Mouse (Mus musculus): ENCODE measurements around the gene Ezr. TPM values are rescaled to one million over a fixed set of nuclear protein-coding genes. Genes with fewer than 3 reads are reported as not detected.
A peak's percentile ranks its signal among the peaks of the same experiment; 100 is the strongest.

Gene Ezr
- polyA plus RNA-seq, 1 experiment from 2014 or later = 166 TPM

DNA sequence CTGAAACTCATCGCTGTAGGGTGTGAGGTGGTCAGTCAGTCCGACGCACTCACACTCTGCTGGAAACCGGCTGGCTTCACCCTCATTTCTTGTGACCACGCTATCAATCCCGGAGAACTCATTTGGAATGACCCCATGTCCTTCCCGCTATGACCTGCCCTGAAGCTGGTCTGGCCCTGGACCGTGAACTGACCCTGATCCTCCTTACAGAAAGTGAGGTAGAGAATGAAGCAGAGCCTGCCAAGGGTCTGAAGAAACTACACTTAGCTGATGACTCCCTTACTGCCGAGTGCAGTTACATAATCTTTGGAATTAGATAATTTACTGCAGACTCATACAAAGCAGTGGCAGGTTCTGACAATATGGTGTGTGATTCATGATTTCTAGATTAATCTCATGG is 27.4 kb downstream of the Ezr start:
- Histone ChIP-seq H3K36me3 (ENCODE audit: control insufficient read depth, insufficient read depth) (peaks cover 25% of the 10 kb centered on the region), H3K9ac (ENCODE audit: low read length) (no peak overlapping the region), H3K27ac (ENCODE audit: low read length) (no peak overlapping the region), H3K4me1 (ENCODE audit: control insufficient read depth, insufficient read depth, low read length) (peaks cover 23% of the 10 kb centered on the region), H3K4me3 (ENCODE audit: low read length) (no peak overlapping the region), H3K27me3 (ENCODE audit: control insufficient read depth, insufficient read depth, low read length) (no peaks in the 10 kb centered on the region), H3K9me3 (replicated peaks; ENCODE audit: control insufficient read depth, low read length) (no peaks in the 10 kb centered on the region), H3K4me2 (ENCODE audit: low read depth, low read length) (no peak overlapping the region)
- WGBS = 81% methylated on average over 9 of the region's 9 CpGs
- ATAC-seq (replicated peaks; ENCODE audit: extremely low read depth, insufficient read depth, low FRiP score) = no peak

GRCm38 (mm10) chr17:6752375-6752774 is 30.2 kb downstream of the Ezr start:
- peaks cover 15% of the 10 kb centered on the region for H3K36me3 ChIP-seq (ENCODE audit: control insufficient read depth, insufficient read depth)
- H3K27ac ChIP-seq (ENCODE audit: low read length) = peak overlapping the region; percentile 5
- peaks cover 37% of the 10 kb centered on the region for H3K4me1 ChIP-seq (ENCODE audit: control insufficient read depth, insufficient read depth, low read length)
- no peak overlapping the region for H3K9ac ChIP-seq (ENCODE audit: low read length)
- no peak overlapping the region for H3K4me2 ChIP-seq (ENCODE audit: low read depth, low read length)
- ATAC-seq (replicated peaks; ENCODE audit: extremely low read depth, insufficient read depth, low FRiP score) = no peak
- H3K4me3 ChIP-seq (ENCODE audit: low read length) = no peak overlapping the region
- no peaks in the 10 kb centered on the region for H3K27me3 ChIP-seq (ENCODE audit: control insufficient read depth, insufficient read depth, low read length)
- WGBS = 44% methylated on average over 7 of the region's 7 CpGs
- no peaks in the 10 kb centered on the region for H3K9me3 ChIP-seq (replicated peaks; ENCODE audit: control insufficient read depth, low read length)

DNA sequence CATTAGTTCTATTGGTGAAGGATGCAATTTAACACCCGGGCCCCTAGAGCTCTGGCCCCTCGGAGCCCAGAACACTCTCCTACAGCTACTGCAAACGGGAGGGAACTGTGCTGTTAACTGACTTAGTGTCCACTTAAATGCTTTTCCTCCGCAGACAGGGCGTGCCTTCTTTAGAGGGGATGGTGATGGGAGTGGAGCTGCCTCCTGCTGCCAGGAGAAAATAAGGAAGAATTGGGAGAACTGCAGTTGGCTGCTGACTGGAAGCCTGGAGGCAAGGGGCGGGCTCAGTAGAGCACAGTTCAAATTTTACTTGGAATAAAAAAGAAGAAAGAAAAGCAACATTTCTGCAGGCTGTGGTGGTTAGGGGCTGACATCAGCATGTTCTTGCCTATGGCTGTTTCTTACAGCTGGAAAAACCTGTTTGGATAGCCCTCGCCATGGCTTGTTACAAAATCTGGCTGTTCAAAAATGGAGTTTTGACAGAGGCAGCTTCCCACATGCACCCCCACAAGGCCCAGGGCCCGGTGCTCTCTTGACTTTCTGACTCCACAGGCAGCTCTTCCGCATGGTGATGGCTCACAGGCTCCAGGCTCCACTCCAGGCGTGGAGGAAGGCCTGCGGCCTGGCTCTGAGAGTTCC is 31.2 kb downstream of the Ezr start:
- no peak overlapping the region for H3K4me3 ChIP-seq (ENCODE audit: low read length)
- peak overlapping the region; percentile 5 for H3K27ac ChIP-seq (ENCODE audit: low read length)
- H3K4me2 ChIP-seq (ENCODE audit: low read depth, low read length) = no peak overlapping the region
- no peaks in the 10 kb centered on the region for H3K27me3 ChIP-seq (ENCODE audit: control insufficient read depth, insufficient read depth, low read length)
- H3K9me3 ChIP-seq (replicated peaks; ENCODE audit: control insufficient read depth, low read length) = no peaks in the 10 kb centered on the region
- H3K9ac ChIP-seq (ENCODE audit: low read length) = no peak overlapping the region
- ATAC-seq (replicated peaks; ENCODE audit: extremely low read depth, insufficient read depth, low FRiP score) = no peak
- 63% methylated on average over 11 of the region's 11 CpGs for WGBS
- peaks cover 47% of the 10 kb centered on the region for H3K4me1 ChIP-seq (ENCODE audit: control insufficient read depth, insufficient read depth, low read length)
- H3K36me3 ChIP-seq (ENCODE audit: control insufficient read depth, insufficient read depth) = peaks cover 22% of the 10 kb centered on the region

- Histone ChIP-seq H3K9me3 (replicated peaks; ENCODE audit: control insufficient read depth, low read length) (no peaks in the 10 kb centered on the region), H3K9ac (ENCODE audit: low read length) (peak overlapping the region; percentile 49), H3K27me3 (ENCODE audit: control insufficient read depth, insufficient read depth, low read length) (no peaks in the 10 kb centered on the region), H3K27ac (ENCODE audit: low read length) (peak overlapping the region; percentile 95), H3K4me1 (ENCODE audit: control insufficient read depth, insufficient read depth, low read length) (peaks cover 59% of the 10 kb centered on the region), H3K4me2 (ENCODE audit: low read depth, low read length) (peak overlapping the region; percentile 4; the same call in 1 of the 2 replicates), H3K36me3 (ENCODE audit: control insufficient read depth, insufficient read depth) (peaks cover 35% of the 10 kb centered on the region), H3K4me3 (ENCODE audit: low read length) (no peak overlapping the region)
- 31% methylated on average over 17 of the region's 17 CpGs for WGBS
- ATAC-seq (replicated peaks; ENCODE audit: extremely low read depth, insufficient read depth, low FRiP score) = peak; percentile 15
Observed at GRCm38 (mm10) chr17:6748779-6749464, 33.7 kb downstream of the Ezr start.

- H3K36me3 ChIP-seq (ENCODE audit: control insufficient read depth, insufficient read depth) = peaks cover 31% of the 10 kb centered on the region
- H3K4me2 ChIP-seq (ENCODE audit: low read depth, low read length) = no peak overlapping the region
- peak; percentile 85 for ATAC-seq (replicated peaks; ENCODE audit: extremely low read depth, insufficient read depth, low FRiP score)
- peaks cover 71% of the 10 kb centered on the region for H3K4me1 ChIP-seq (ENCODE audit: control insufficient read depth, insufficient read depth, low read length)
- 30% methylated on average over 7 of the region's 7 CpGs for WGBS
- peak overlapping the region; percentile 95 for H3K27ac ChIP-seq (ENCODE audit: low read length)
- no peak overlapping the region for H3K4me3 ChIP-seq (ENCODE audit: low read length)
- H3K27me3 ChIP-seq (ENCODE audit: control insufficient read depth, insufficient read depth, low read length) = no peaks in the 10 kb centered on the region
- no peaks in the 10 kb centered on the region for H3K9me3 ChIP-seq (replicated peaks; ENCODE audit: control insufficient read depth, low read length)
- peak overlapping the region; percentile 52; the same call in 1 of the 2 replicates for H3K9ac ChIP-seq (ENCODE audit: low read length)
Observed at GRCm38 (mm10) chr17:6747478-6747877, 35.1 kb downstream of the Ezr start.

GRCm38 (mm10) chr17:6746452-6747231 is 35.9 kb downstream of the Ezr start:
- Histone ChIP-seq H3K4me2 (ENCODE audit: low read depth, low read length) (no peak overlapping the region), H3K9me3 (replicated peaks; ENCODE audit: control insufficient read depth, low read length) (no peaks in the 10 kb centered on the region), H3K27me3 (ENCODE audit: control insufficient read depth, insufficient read depth, low read length) (no peaks in the 10 kb centered on the region), H3K9ac (ENCODE audit: low read length) (no peak overlapping the region), H3K36me3 (ENCODE audit: control insufficient read depth, insufficient read depth) (peaks cover 33% of the 10 kb centered on the region), H3K4me1 (ENCODE audit: control insufficient read depth, insufficient read depth, low read length) (peaks cover 71% of the 10 kb centered on the region), H3K4me3 (ENCODE audit: low read length) (no peak overlapping the region), H3K27ac (ENCODE audit: low read length) (peak overlapping the region; percentile 95)
- no peak for ATAC-seq (replicated peaks; ENCODE audit: extremely low read depth, insufficient read depth, low FRiP score)
- 67% methylated on average over 9 of the region's 9 CpGs for whole genome bisulfite sequencing

GRCm38 (mm10) chr17:6745975-6746374 is 36.6 kb downstream of the Ezr start:
- no peaks in the 10 kb centered on the region for H3K27me3 ChIP-seq (ENCODE audit: control insufficient read depth, insufficient read depth, low read length)
- no peak overlapping the region for H3K4me3 ChIP-seq (ENCODE audit: low read length)
- peak overlapping the region; percentile 95; the same call in 1 of the 2 replicates for H3K27ac ChIP-seq (ENCODE audit: low read length)
- no peak for ATAC-seq (replicated peaks; ENCODE audit: extremely low read depth, insufficient read depth, low FRiP score)
- H3K36me3 ChIP-seq (ENCODE audit: control insufficient read depth, insufficient read depth) = peaks cover 38% of the 10 kb centered on the region
- H3K9me3 ChIP-seq (replicated peaks; ENCODE audit: control insufficient read depth, low read length) = no peaks in the 10 kb centered on the region
- H3K9ac ChIP-seq (ENCODE audit: low read length) = 0 out of 2 replicates have a peak overlapping the region, but pooled peaks have one; percentile 6
- peaks cover 71% of the 10 kb centered on the region for H3K4me1 ChIP-seq (ENCODE audit: control insufficient read depth, insufficient read depth, low read length)
- 73% methylated on average over 9 of the region's 9 CpGs for WGBS
- no peak overlapping the region for H3K4me2 ChIP-seq (ENCODE audit: low read depth, low read length)

DNA sequence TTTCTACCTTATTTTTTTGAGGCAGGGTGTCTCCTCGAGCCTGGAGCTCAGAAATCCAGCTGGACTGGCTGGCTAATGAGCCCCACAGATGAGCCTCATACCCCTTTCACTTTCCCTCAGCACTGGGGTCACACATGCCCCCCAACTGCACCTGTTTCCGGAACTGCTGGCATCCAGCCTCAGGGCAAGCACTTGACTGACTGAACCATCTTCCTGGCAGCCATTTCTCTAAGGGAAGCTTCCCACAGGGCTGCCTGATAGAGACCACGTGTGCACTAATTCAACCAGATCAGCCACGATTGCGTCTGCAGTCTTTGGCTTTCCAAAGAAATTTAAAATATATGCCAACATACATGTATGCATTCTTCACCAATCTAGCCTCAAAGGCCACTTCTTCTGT is 37.1 kb downstream of the Ezr start:
- no peak for ATAC-seq (replicated peaks; ENCODE audit: extremely low read depth, insufficient read depth, low FRiP score)
- H3K4me1 ChIP-seq (ENCODE audit: control insufficient read depth, insufficient read depth, low read length) = peaks cover 71% of the 10 kb centered on the region
- WGBS = 83% methylated on average over 5 of the region's 5 CpGs

GRCm38 (mm10) chr17:6744871-6745270 is 37.7 kb downstream of the Ezr start:
- Histone ChIP-seq H3K4me3 (ENCODE audit: low read length) (no peak overlapping the region), H3K36me3 (ENCODE audit: control insufficient read depth, insufficient read depth) (peaks cover 43% of the 10 kb centered on the region)

More for the DNA sequence above, 37.1 kb downstream of the Ezr start:
- Histone ChIP-seq H3K27me3 (ENCODE audit: control insufficient read depth, insufficient read depth, low read length) (no peaks in the 10 kb centered on the region), H3K4me2 (ENCODE audit: low read depth, low read length) (no peak overlapping the region), H3K9ac (ENCODE audit: low read length) (no peak overlapping the region), H3K9me3 (replicated peaks; ENCODE audit: control insufficient read depth, low read length) (no peaks in the 10 kb centered on the region), H3K27ac (ENCODE audit: low read length) (no peak overlapping the region), H3K4me3 (ENCODE audit: low read length) (no peak overlapping the region), H3K36me3 (ENCODE audit: control insufficient read depth, insufficient read depth) (peaks cover 40% of the 10 kb centered on the region)

More at GRCm38 (mm10) chr17:6744871-6745270, 37.7 kb downstream of the Ezr start:
- Histone ChIP-seq H3K27ac (ENCODE audit: low read length) (peak overlapping the region; percentile 66), H3K27me3 (ENCODE audit: control insufficient read depth, insufficient read depth, low read length) (no peaks in the 10 kb centered on the region), H3K9ac (ENCODE audit: low read length) (0 out of 2 replicates have a peak overlapping the region, but pooled peaks have one; percentile 21), H3K4me1 (ENCODE audit: control insufficient read depth, insufficient read depth, low read length) (peaks cover 71% of the 10 kb centered on the region), H3K9me3 (replicated peaks; ENCODE audit: control insufficient read depth, low read length) (no peaks in the 10 kb centered on the region), H3K4me2 (ENCODE audit: low read depth, low read length) (no peak overlapping the region)
- WGBS = 92% methylated on average over 14 of the region's 14 CpGs
- ATAC-seq (replicated peaks; ENCODE audit: extremely low read depth, insufficient read depth, low FRiP score) = no peak
